Mouse (Mus musculus): Measurements from ENCODE around the gene Pidd1.

GRCm38 (mm10) chr7:141388487-141389109 is 55.2 kb downstream of the Pidd1 start:
- TF ChIP-seq CTCF (IDR thresholded peaks at IDR 0.05; ENCODE audit: low read depth) (no peak), EP300 (IDR thresholded peaks at IDR 0.05; ENCODE audit: low read depth) (peak; percentile 80)
